Mouse (Mus musculus) ES-E14 (cell line): ENCODE results near the gene Epb41l2.

ENCODE experiments used
- CHD2 ChIP-seq: IDR thresholded peaks from 2 replicates; pipeline ENCODE4 v1.6.1; 2014; ENCODE audit warnings: mild to moderate bottlenecking, low read depth, low read length, inconsistent platforms
- HCFC1 ChIP-seq: IDR thresholded peaks from 2 replicates; pipeline ENCODE4 v1.6.1; 2012; ENCODE audit warnings: low read length, inconsistent platforms, borderline replicate concordance; ENCODE audit not compliant: insufficient read depth
- ZC3H11A ChIP-seq: IDR thresholded peaks from 2 replicates; pipeline ENCODE4 v1.6.1; 2012; ENCODE audit warnings: low read depth, mild to moderate bottlenecking, inconsistent platforms, low read length, borderline replicate concordance
- ZNF384 ChIP-seq: IDR thresholded peaks from 2 replicates; pipeline ENCODE4 v1.6.1; 2012; ENCODE audit warnings: low read depth, low read length, inconsistent platforms

DNA sequence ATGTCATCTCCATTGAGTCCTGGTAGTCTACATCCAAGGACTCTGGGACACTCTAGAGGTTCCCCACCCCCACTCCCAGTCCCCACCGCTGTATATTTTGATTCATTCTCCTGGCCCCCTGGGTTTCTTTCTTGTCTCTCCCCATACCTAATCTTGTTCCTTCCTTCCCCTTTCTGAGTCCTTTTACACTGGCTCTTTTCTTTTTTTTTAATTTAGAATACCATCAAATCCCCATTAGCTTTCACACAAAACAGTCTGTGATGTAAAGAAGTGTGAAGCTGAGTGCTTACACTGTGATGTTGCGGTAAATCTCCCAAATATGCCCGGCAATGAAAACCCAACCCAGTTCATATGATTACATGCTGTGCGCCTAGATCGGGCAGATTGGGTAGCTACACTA lies 23.6 kb downstream of the Epb41l2 start:
- 0 out of 2 replicates have a peak, but pooled peaks have one; percentile 24 for TF ChIP-seq CHD2
- no peak for TF ChIP-seq ZC3H11A
- TF ChIP-seq ZNF384, result no peak
- no peak for TF ChIP-seq HCFC1
